Mouse (Mus musculus) gastrocnemius, adult 18-20 months (tissue): ENCODE results near the gene Cirbp. TPM values are rescaled to one million over a fixed set of nuclear protein-coding genes. Genes with fewer than 3 reads are reported as not detected.
"Not testable (repeated sequence)": the region's sequence is repeated elsewhere in the genome, so short reads cannot be mapped to it uniquely, and the experiment has no call there.

ENCODE experiments used
- DNase-seq: peaks from one replicate; pipeline ENCODE4 v3.0.0; 2021; ENCODE audit warnings: low spot score
- total RNA-seq, 2 experiments: library from RNA; stranded (reverse); gene quantifications; 2 replicates each; pipeline ENCODE4 v1.2.3; 2021

The Cirbp gene
- total RNA-seq, 2 experiments from 2014 or later: 28.9 to 37.5 TPM

DNA sequence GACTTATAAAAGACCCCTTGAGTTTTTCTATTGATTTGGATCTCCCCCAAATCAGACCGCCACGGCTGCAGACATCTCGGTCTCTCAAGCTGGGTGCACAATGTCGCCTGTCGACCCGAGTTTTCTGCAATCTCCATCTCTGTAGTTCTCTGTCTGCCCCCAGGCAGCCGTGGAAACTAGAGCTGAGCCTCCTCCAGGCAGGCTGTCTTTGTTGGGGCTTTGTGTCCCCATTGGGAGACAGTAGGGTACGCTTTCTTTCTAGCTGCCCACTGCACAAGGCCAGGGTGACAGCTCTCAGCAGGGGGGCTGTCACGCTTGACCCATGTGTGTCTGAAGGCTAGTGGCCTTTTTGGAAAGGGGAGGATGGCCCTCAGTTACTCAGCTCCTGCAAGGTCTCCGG is 41.9 kb downstream of the Cirbp start:
- no peak for DNase-seq

DNA sequence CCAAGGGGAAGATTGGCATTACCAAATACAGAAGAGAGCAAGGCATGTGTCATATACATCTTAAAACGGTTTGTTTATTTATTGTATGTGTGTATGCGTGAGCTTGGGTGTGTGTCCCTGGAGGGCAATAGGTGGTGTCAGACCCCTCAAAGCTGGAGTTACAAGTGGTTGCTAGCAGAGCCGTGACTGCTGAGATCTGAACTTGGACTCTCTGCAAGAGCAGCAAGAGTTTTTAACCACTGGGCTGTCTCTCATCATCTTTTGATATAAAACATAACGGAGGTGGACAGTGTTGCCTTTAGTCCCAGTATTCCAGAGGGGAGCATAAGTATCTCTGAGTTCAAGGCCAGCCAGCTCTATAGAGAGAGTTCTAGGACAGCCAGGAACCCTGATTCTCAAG is 42.5 kb downstream of the Cirbp start:
- DNase-seq: no peak

DNA sequence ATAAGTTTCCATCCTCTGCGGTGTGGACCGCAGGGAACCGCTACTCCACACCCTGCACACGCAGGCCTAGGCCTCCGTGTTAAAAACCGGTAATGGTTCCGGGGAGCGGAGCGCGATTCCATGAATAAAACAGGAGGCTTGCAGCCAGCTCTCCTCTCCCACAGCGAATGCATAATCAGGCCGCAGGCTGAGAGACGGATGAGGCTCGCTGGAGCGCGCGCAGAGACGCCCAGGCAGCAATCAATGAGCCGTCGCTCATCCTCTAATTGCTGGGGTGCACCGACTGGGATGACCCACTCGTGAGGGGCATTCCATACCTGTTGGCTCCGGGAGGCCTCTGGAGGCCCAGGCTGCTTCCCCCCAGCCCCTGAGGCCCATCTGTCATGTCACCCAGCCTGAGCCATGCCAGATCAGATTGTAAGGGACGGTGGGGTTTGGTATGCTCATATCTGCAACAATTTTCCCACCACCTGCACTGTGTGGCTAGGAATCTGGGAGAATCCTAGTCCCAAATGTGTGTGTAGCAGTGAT is 43.1 kb downstream of the Cirbp start:
- no peak for DNase-seq

DNA sequence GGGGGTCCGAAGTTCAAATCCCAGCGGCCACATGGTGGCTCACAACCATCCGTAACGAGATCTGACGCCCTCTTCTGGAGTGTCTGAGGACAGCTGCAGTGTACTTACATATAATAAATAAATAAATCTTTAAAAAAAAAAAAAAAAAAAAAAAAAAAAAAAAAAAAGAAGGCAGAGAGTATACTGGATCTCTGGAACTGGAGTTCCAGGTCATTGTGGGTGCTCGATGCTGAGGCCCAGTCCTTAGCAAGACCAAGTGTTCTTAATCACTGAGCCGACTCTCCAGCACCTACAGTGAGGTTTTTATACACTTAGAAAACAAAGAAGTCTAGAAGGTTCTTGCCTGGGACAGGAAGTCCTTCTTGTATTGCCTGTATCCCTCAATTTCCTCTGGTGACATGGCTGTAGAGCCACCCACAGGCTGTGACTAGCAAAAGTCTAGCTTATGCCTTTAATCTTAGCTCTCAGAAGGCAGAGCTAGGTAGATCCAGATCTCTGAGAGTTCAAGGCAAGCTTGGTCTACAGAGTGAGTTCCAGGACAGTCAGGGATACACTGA is 45.8 kb downstream of the Cirbp start:
- DNase-seq: not testable (repeated sequence)

DNA sequence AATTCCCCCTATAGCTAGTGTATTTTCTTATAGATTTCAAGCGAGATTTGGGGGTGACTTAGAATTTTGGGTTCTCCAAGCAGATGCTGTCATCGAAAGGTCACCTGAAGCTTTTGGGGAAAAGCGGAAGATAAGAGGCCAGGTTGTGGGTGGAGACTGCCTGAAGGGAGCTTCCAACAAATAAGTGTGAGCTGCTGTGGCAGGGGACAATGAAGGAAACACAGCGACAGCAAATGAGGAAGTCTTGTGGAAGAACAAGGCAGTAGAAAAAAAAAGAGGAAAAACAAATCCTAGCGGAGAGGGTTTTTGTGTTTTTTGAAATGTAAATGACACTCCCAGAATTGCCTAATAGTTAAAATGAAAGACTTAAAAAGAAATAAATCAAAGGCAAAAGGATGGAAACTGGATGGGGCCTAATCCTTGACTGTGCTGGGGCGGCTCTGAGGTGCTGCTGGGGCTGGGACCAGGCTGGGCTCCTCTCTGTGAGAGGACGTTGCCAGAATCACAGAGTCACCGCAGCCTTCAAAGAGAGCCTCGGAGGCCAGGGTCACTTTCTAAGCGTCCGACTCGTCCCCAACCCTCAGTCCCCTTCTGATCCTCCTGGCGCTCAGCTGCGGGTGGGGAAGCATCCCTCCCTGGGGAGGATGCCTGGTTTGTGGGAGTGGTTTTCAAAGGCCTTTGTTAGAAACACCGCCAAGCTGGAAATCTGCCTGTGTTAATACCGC is 49.4 kb downstream of the Cirbp start:
- DNase-seq: no peak

DNA sequence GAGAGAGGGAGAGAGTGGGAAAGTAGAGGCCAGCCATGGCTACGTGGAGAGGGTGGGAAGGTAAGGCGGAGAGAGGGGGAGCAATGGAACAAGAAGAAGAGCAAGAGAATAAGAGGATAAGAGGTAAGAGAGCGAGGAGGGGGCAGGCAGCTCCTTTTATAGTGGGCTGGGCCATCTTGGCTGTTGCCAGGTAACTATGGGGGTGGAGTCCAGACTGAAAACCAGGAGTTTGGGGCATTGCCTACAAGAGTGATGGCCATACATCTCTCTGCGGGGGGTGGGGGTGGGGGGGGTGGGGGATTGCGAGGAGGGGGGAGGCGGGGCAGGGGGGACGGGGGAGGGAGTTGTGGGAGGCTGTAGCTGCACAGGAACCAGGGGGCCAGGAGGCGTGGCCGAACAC is 54.9 kb downstream of the Cirbp start:
- no peak for DNase-seq

Other genes with a start within 250 kb of the Cirbp start
- gene Kiss1r, start 249.0 kb upstream of the Cirbp start, total RNA-seq: under 1 TPM; 0.21 TPM
- gene R3hdm4, start 244.8 kb upstream of the Cirbp start, total RNA-seq: 100 to 1,000 TPM; 114 to 115 TPM
- 1 to 10 TPM; 1.5 to 1.7 TPM for gene Arid3a, start 238.9 kb upstream of the Cirbp start, total RNA-seq
- 10 to 100 TPM; 21.0 to 22.9 TPM for gene Wdr18, start 205.8 kb upstream of the Cirbp start, total RNA-seq
- under 1 TPM; 0.32 to 0.59 TPM for gene Grin3b, start 195.3 kb upstream of the Cirbp start, total RNA-seq
- gene Tmem259, start 181.7 kb upstream of the Cirbp start, total RNA-seq: 10 to 100 TPM; 68.7 to 84.2 TPM
- gene Cnn2, start 177.4 kb upstream of the Cirbp start, total RNA-seq: 10 to 100 TPM in 1 of 2 experiments, 1 to 10 TPM in 1; 5.2 to 10.5 TPM
- 1 to 10 TPM; 6.6 to 7.6 TPM for gene Abca7, start 169.5 kb upstream of the Cirbp start, total RNA-seq
- 1 to 10 TPM in 1 of 2 experiments, under 1 TPM in 1; 0.75 to 1.3 TPM for gene Arhgap45, start 149.3 kb upstream of the Cirbp start, total RNA-seq
- 10 to 100 TPM; 44.3 to 46.2 TPM for gene Polr2e, start 126.2 kb upstream of the Cirbp start, total RNA-seq
- gene Gpx4, start 118.8 kb upstream of the Cirbp start, total RNA-seq: 100 to 1,000 TPM; 631 to 739 TPM
- 1 to 10 TPM; 5.4 to 5.9 TPM for gene Sbno2, start 60.4 kb upstream of the Cirbp start, total RNA-seq
- gene Stk11, start 50.2 kb upstream of the Cirbp start, total RNA-seq: 100 to 1,000 TPM; 145 to 148 TPM
- gene Atp5d, start 27.4 kb upstream of the Cirbp start, total RNA-seq: 100 to 1,000 TPM; 573 to 611 TPM
- gene Cbarp, start 25.1 kb upstream of the Cirbp start, total RNA-seq: 1 to 10 TPM; 1.6 to 1.9 TPM
- gene Midn, start 17.7 kb upstream of the Cirbp start, total RNA-seq: 10 to 100 TPM; 40.6 to 47.9 TPM
- gene 1600002K03Rik, start 7.0 kb downstream of the Cirbp start, total RNA-seq: 1 to 10 TPM; 5.4 to 6.5 TPM
- under 1 TPM; 0.24 to 0.48 TPM for gene Efna2, start 13.5 kb downstream of the Cirbp start, total RNA-seq
- gene Mum1, start 60.4 kb downstream of the Cirbp start, total RNA-seq: 10 to 100 TPM; 13.8 to 13.9 TPM
- gene Ndufs7, start 83.1 kb downstream of the Cirbp start, total RNA-seq: 100 to 1,000 TPM; 578 to 613 TPM
- 10 to 100 TPM; 27.4 to 28.7 TPM for gene Gamt, start 95.0 kb downstream of the Cirbp start, total RNA-seq
- gene Dazap1, start 95.5 kb downstream of the Cirbp start, total RNA-seq: 10 to 100 TPM; 34.2 to 38.8 TPM
- 100 to 1,000 TPM; 703 to 778 TPM for gene Rps15, start 126.5 kb downstream of the Cirbp start, total RNA-seq
- under 1 TPM; 0.18 to 0.31 TPM for gene Apc2, start 130.0 kb downstream of the Cirbp start, total RNA-seq
- 1 to 10 TPM; 6.8 to 7.1 TPM for gene 2310011J03Rik, start 154.6 kb downstream of the Cirbp start, total RNA-seq
- under 1 TPM; 0.78 to 0.97 TPM for gene Pcsk4, start 163.5 kb downstream of the Cirbp start, total RNA-seq
- 1 to 10 TPM; 3.4 to 4.1 TPM for gene Reep6, start 164.0 kb downstream of the Cirbp start, total RNA-seq
- gene Adamtsl5, start 182.4 kb downstream of the Cirbp start, total RNA-seq: 10 to 100 TPM; 32.5 to 37.0 TPM
- gene Plk5, start 190.5 kb downstream of the Cirbp start, total RNA-seq: under 1 TPM; 0.09 to 0.11 TPM
- 1 to 10 TPM; 4.0 to 4.6 TPM for gene Mex3d, start 221.7 kb downstream of the Cirbp start, total RNA-seq
- gene Mbd3, start 233.6 kb downstream of the Cirbp start, total RNA-seq: 100 to 1,000 TPM; 108 to 127 TPM
- gene Uqcr11, start 240.8 kb downstream of the Cirbp start, total RNA-seq: 100 to 1,000 TPM; 831 to 847 TPM